Mouse (Mus musculus) left cerebral cortex, postnatal 14 days (tissue): Measurements from ENCODE around the gene Olfr632. TPM values are rescaled to one million over a fixed set of nuclear protein-coding genes. Genes with fewer than 3 reads are reported as not detected.
A peak's percentile ranks its signal among the peaks of the same experiment; 100 is the strongest.
"Not testable (repeated sequence)": the region's sequence is repeated elsewhere in the genome, so short reads cannot be mapped to it uniquely, and the experiment has no call there.

Experiments used
- DNase-seq, 2 experiments: peaks; one replicate each; pipeline ENCODE4 v3.0.0; 2021 to 2022; ENCODE audit warnings: low spot score in 2 of 2, mixed read lengths in 1 of 2
- intact Hi-C: fragments of 180-260 bp; cut with DNase I; formaldehyde crosslinking; loops from one replicate; pipeline ENCODE4 v1.15.1; 2025
- long read RNA-seq, 2 experiments: library from polyadenylated mRNA; stranded (forward); transcript quantifications; one replicate each; pipeline ENCODE4 v2.0.0; 2021
- total RNA-seq, 2 experiments: library from RNA; stranded (reverse); gene quantifications; 2 replicates each; pipeline ENCODE4 v1.2.3; 2021

The Olfr632 gene
- not detected for total RNA-seq
- long read RNA-seq, experiment 1: 0 reads
- long read RNA-seq, experiment 2: 0 reads

GRCm38 (mm10) chr7:103934264-103934663 is at the start of gene Olfr632:
Gene Olfr632, plus strand, starts transcription at chr7:103934347.
- intact Hi-C loops: no loop called here
- DNase-seq: no peak

DNA sequence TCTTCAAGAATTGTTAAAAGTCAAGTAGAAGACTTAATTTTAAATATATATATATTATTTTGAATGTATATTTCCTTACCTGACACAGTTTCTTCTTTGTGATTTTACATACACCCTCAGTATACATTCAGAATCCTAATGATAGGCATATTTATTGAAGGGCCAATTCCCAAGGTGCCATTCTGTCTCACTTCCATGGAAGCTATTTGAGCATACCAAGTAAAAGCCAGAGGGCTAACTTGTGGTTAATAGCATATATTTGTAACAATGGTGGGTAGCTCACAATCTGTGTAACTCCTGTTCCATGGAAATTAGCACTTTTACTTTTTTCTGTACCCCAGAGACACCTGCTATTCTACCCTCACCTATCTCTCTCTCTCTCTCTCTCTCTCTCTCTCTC is 48.0 kb upstream of the Olfr632 start, which contains the start of gene Olfr66:
Gene Olfr66, minus strand, starts transcription at position 101 of the 400 bp plus-strand sequence.
- DNase-seq: no peak
- intact Hi-C loops: no loop called here

- DNase-seq: no peak
- intact Hi-C loops: no loop called here
These were observed 39.8 kb upstream of the Olfr632 start, which contains the start of gene Olfr64 for GRCm38 (mm10) chr7:103894385-103894784. Gene Olfr64, minus strand, starts transcription at chr7:103894485.

DNA sequence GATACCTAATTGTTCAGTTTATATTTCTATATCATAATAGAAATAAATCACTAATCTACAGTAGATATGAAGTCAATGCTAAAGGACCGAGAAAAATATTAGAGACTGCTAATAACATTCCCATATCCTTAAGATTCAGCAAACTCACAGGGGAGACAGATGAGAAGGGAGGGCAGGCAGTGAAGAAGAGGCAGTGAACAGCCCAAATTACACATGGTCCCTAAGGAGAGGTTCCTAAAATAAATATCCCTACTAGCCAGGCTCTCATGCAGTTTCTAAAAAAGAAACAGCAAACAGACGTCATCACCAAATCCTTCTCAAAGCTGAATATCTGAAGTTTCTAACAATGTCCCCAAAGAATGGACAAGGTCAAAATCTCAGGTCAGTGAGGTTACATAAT is 31.0 kb upstream of the Olfr632 start, which contains the start of gene Olfr65:
Gene Olfr65, plus strand, starts transcription at position 301 of the 400 bp plus-strand sequence.
- intact Hi-C loops: no loop called here
- peak in 1 of 2 experiments; percentile 3 for DNase-seq

- intact Hi-C loops: no loop called here
- no peak for DNase-seq
These were observed 24.1 kb upstream of the Olfr632 start for GRCm38 (mm10) chr7:103910047-103910446.

GRCm38 (mm10) chr7:103912969-103913511 is 21.1 kb upstream of the Olfr632 start:
- DNase-seq: no peak
- intact Hi-C loops: no loop called here

DNA sequence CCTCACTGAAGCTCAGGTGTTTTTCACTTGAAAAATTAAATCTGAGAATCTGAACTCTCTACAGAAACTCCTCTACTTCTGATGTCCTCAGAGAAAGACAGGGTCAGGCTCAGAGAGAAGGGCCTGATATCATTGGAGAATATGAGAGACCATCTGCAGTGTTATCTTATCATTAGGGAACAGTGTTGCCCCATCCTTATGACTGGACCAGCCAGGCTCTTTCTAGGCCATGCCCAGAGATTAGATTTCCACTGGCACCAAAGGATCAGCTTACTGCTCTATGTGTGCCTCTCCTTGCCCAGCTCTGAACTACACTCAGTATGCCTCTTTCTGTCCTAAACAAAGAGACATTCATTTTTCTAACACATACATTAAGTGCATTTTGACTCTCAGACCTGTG is 18.8 kb upstream of the Olfr632 start:
- intact Hi-C loops: no loop called here
- DNase-seq: no peak

- DNase-seq: no peak
- intact Hi-C loops: no loop called here
These were observed 5.6 kb upstream of the Olfr632 start, which contains the start of gene Olfr631 for GRCm38 (mm10) chr7:103928525-103928924. Gene Olfr631, plus strand, starts transcription at chr7:103928825.

GRCm38 (mm10) chr7:103942730-103943129 is 8.6 kb downstream of the Olfr632 start:
- intact Hi-C loops: no loop called here
- DNase-seq: peak; percentile 3 to 30

- no peak for DNase-seq
- intact Hi-C loops: no loop called here
These were observed 10.0 kb downstream of the Olfr632 start, which contains the start of gene Olfr633 for GRCm38 (mm10) chr7:103944137-103944536. Gene Olfr633, plus strand, starts transcription at chr7:103944437.

- DNase-seq, intact Hi-C loops: not testable (repeated sequence)
These were observed 32.7 kb downstream of the Olfr632 start for GRCm38 (mm10) chr7:103966873-103967272.

DNA sequence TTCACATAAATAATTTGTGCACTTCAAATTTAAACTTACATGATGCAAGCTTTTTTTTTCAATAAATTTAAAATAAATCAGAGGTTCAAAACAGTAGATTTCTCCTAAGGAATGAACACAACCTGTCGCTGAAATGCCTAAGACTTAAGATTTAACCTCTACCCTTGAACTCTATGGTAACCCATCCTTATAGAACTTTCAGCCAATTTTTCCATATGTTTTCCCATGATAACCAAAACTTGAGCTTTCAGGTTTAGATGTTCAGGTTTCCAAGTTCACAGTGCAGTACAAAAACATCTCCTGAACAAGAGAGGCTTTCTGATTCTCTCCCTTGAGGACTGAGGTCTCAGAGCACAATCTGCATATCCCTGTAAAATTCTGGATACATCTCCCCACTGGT is 36.7 kb downstream of the Olfr632 start, which contains the start of gene Olfr635:
Gene Olfr635, plus strand, starts transcription at position 301 of the 400 bp plus-strand sequence.
- DNase-seq: no peak
- intact Hi-C loops: no loop called here

- no peak for DNase-seq
- intact Hi-C loops: no loop called here
These were observed 37.6 kb downstream of the Olfr632 start for GRCm38 (mm10) chr7:103971782-103972181.

Other genes with a start within 250 kb of the Olfr632 start
- not detected for gene Olfr243, start 219.7 kb upstream of the Olfr632 start, total RNA-seq
- gene Olfr628, start 204.0 kb upstream of the Olfr632 start, total RNA-seq: not detected
- not detected for gene Olfr629, start 189.4 kb upstream of the Olfr632 start, total RNA-seq
- not detected for gene Olfr630, start 177.0 kb upstream of the Olfr632 start, total RNA-seq
- not detected for gene Olfr69, start 162.8 kb upstream of the Olfr632 start, total RNA-seq
- gene Olfr68, start 154.6 kb upstream of the Olfr632 start, total RNA-seq: not detected
- gene Olfr67, start 142.5 kb upstream of the Olfr632 start, total RNA-seq: not detected
- 100 to 1,000 TPM; 116 to 138 TPM for gene Hbb-bt, start 120.4 kb upstream of the Olfr632 start, total RNA-seq
- 100 to 1,000 TPM; 912 to 967 TPM for gene Hbb-bs, start 106.3 kb upstream of the Olfr632 start, total RNA-seq
- gene Hbb-bh2, start 93.8 kb upstream of the Olfr632 start, total RNA-seq: not detected
- not detected for gene Hbb-bh1, start 91.2 kb upstream of the Olfr632 start, total RNA-seq
- not detected for gene Hbb-y, start 81.1 kb upstream of the Olfr632 start, total RNA-seq
- not detected for gene Olfr66, start 48.1 kb upstream of the Olfr632 start, total RNA-seq
- gene Olfr64, start 39.9 kb upstream of the Olfr632 start, total RNA-seq: not detected
- not detected for gene Olfr65, start 30.9 kb upstream of the Olfr632 start, total RNA-seq
- not detected for gene Olfr631, start 5.5 kb upstream of the Olfr632 start, total RNA-seq
- not detected for gene Olfr633, start 10.1 kb downstream of the Olfr632 start, total RNA-seq
- gene Olfr635, start 36.8 kb downstream of the Olfr632 start, total RNA-seq: under 1 TPM in 1 of 2 experiments, not detected in 1; 0.04 TPM
- gene Olfr638, start 64.4 kb downstream of the Olfr632 start, total RNA-seq: not detected
- gene Olfr639, start 83.0 kb downstream of the Olfr632 start, total RNA-seq: under 1 TPM; 0.08 to 0.18 TPM
- not detected for gene Olfr640, start 91.2 kb downstream of the Olfr632 start, total RNA-seq
- not detected for gene Olfr641, start 101.1 kb downstream of the Olfr632 start, total RNA-seq
- not detected for gene Olfr642, start 118.3 kb downstream of the Olfr632 start, total RNA-seq
- gene 4930516K23Rik, start 127.1 kb downstream of the Olfr632 start, total RNA-seq: not detected
- gene Olfr644, start 137.5 kb downstream of the Olfr632 start, total RNA-seq: not detected
- gene Olfr645, start 151.1 kb downstream of the Olfr632 start, total RNA-seq: not detected
- gene Olfr646, start 170.5 kb downstream of the Olfr632 start, total RNA-seq: not detected
- not detected for gene Ubqln5, start 195.5 kb downstream of the Olfr632 start, total RNA-seq
- gene Olfr643, start 203.1 kb downstream of the Olfr632 start, total RNA-seq: not detected
- gene Ubqln3, start 208.9 kb downstream of the Olfr632 start, total RNA-seq: not detected
- not detected for gene Ubqlnl, start 216.2 kb downstream of the Olfr632 start, total RNA-seq
- not detected for gene Olfm5, start 230.5 kb downstream of the Olfr632 start, total RNA-seq
- under 1 TPM; 0.30 to 0.40 TPM for gene Olfr648, start 249.0 kb downstream of the Olfr632 start, total RNA-seq